Mouse (Mus musculus): ENCODE results near the gene Gm3667. TPM values are rescaled to one million over a fixed set of nuclear protein-coding genes. Genes with fewer than 3 reads are reported as not detected.
"Not testable (repeated sequence)": the region's sequence is repeated elsewhere in the genome, so short reads cannot be mapped to it uniquely, and the experiment has no call there.

Gene Gm3667
- not detected for total RNA-seq (2018; cell fraction: chromatin; rRNA removed)
- not detected for total RNA-seq (2018; cell fraction: cytosol; rRNA removed)
- total RNA-seq (2018; cell fraction: nucleus; rRNA removed) = not detected
- not detected in 3 replicates for polyA plus RNA-seq (2018)

- not testable (repeated sequence) for H3K4me3 ChIP-seq (ENCODE audit: inconsistent target); H3K79me2 ChIP-seq (ENCODE audit: inconsistent target); H3K36me3 ChIP-seq (ENCODE audit: inconsistent target); H3K27ac ChIP-seq
- WGBS (ENCODE audit: missing documents) = 5% methylated on average over 10 of the region's 43 CpGs
These were observed at the start of gene Gm3667 for GRCm38 (mm10) chr14:6889521-6890012. TSS of gene Gm3667 (minus strand) at chr14:6889962.

GRCm38 (mm10) chr14:6899881-6900280 lies 10.1 kb upstream of the Gm3667 start:
- H3K79me2 ChIP-seq (ENCODE audit: inconsistent target); H3K27ac ChIP-seq; H3K4me3 ChIP-seq (ENCODE audit: inconsistent target); H3K36me3 ChIP-seq (ENCODE audit: inconsistent target): not testable (repeated sequence)
- WGBS (ENCODE audit: missing documents) = no CpG with 5 or more reads among the region's 24 CpGs

DNA sequence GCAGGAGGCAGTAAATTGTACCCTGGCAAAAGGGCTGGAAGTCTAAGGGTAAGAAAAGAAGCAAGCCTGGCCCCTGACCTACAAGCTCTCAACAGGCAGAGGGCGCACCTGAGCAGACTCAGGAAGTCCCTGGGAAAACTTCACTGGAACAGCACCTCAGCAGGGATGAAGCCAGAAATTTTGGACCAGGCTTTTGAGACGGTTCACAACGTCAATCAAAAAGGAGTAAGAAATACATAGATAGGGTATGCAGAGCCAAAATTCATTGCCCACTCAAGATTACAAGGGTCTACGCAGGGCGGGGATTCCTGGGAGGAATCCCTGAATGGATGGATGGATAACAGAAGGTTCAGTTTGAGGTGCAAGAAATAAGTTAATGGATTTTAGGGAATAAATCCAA lies 951 bp downstream of the Gm3667 start:
- not testable (repeated sequence) for H3K27ac ChIP-seq; H3K36me3 ChIP-seq (ENCODE audit: inconsistent target); H3K4me3 ChIP-seq (ENCODE audit: inconsistent target); H3K79me2 ChIP-seq (ENCODE audit: inconsistent target)
- 53% methylated on average over 2 of the region's 5 CpGs for WGBS (ENCODE audit: missing documents)

DNA sequence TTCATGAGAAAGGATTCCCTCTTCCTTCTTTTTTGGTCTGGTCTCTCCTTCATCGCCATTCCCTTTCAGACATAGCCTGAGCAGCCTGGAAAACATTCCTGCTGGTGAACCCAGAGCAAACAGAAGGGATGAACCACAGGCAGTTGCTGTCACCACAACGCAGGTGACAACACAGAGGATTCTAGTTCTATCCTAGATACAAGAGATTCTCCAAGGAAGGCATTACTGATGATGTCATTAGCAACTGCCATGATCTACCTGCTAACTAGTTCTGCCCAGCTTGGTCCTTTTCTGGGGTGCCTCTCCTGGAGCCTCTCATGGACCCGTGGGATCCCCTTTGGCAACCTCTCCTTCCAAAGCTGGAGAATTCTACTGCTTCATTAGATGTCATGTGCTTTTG lies 49.6 kb downstream of the Gm3667 start, which contains the start of gene Gm3642:
Gene Gm3642, minus strand, starts transcription at position 101 of the 400 bp plus-strand sequence.
- H3K27ac ChIP-seq; H3K36me3 ChIP-seq (ENCODE audit: inconsistent target); H3K79me2 ChIP-seq (ENCODE audit: inconsistent target); H3K4me3 ChIP-seq (ENCODE audit: inconsistent target): not testable (repeated sequence)
- WGBS (ENCODE audit: missing documents) = no CpG with 5 or more reads among the region's 3 CpGs

DNA sequence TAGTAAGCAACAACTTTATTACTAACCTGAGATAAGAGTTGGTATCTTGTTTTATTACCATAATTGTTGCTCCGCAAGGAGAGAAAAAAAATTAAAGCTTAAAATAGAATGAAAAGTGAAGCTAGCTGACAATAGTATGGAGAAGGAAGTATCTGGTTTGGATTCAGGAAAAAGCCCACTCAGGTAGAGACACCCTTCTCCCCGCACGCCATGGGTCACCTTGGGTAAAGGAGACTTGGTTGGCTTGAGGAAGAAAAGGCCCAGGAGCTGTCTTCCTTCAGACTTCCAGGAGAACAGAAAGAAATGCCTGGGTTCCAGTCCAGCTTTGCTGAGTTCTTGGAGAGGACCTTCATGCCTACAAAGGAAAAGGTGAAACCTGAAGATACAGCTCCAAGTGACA lies 66.5 kb downstream of the Gm3667 start:
- 100% methylated on average over 3 of the region's 3 CpGs for WGBS (ENCODE audit: missing documents)
- H3K36me3 ChIP-seq (ENCODE audit: inconsistent target); H3K79me2 ChIP-seq (ENCODE audit: inconsistent target); H3K27ac ChIP-seq; H3K4me3 ChIP-seq (ENCODE audit: inconsistent target): not testable (repeated sequence)

Other genes starting within 250 kb of the Gm3667 start
- gene Gm10251, start 205.8 kb downstream of the Gm3667 start, polyA plus RNA-seq (2018) = not detected in 3 replicates
- not detected in 3 replicates for gene Gm8050, start 169.7 kb downstream of the Gm3667 start, polyA plus RNA-seq (2018)
- gene Gm3636, start 147.6 kb downstream of the Gm3667 start, polyA plus RNA-seq (2018) = not detected in 3 replicates
- gene Gm8362, start 115.6 kb downstream of the Gm3667 start, polyA plus RNA-seq (2018) = not detected in 3 replicates
- not detected in 3 replicates for gene Gm3642, start 49.7 kb downstream of the Gm3667 start, polyA plus RNA-seq (2018)
- not detected in 3 replicates for gene Gm6356, start 83.9 kb upstream of the Gm3667 start, polyA plus RNA-seq (2018)
- gene Gm10406, start 137.5 kb upstream of the Gm3667 start, polyA plus RNA-seq (2018) = not detected in 3 replicates
- not detected in 3 replicates for gene Gm3685, start 155.0 kb upstream of the Gm3667 start, polyA plus RNA-seq (2018)
- not detected in 3 replicates for gene Gm3696, start 210.7 kb upstream of the Gm3667 start, polyA plus RNA-seq (2018)
- not detected in 3 replicates for gene Gm6676, start 235.4 kb upstream of the Gm3667 start, polyA plus RNA-seq (2018)

Measured in macrophage (primary cell).